Mouse (Mus musculus): ENCODE measurements around the gene Rabgap1l. TPM values are rescaled to one million over a fixed set of nuclear protein-coding genes. Genes with fewer than 3 reads are reported as not detected.

The Rabgap1l gene
- 23.8 and 24.0 TPM in 2 replicates for polyA plus RNA-seq (2015; fragmentation: Nextera tagmentation; extraction: Ambion mirVana)

- under 1% methylated on average over 63 of the region's 67 CpGs for WGBS
- Histone ChIP-seq H3K4me1 (no peaks in the 10 kb centered on the region), H3K4me2 (peak within 1 kb of the TSS; percentile 92), H3K36me3 (no peaks in the 10 kb centered on the region), H3K4me3 (replicated peaks) (peak within 1 kb of the TSS; percentile 97), H3K27ac (peak within 1 kb of the TSS; percentile 70), H3K9me3 (no peaks in the 10 kb centered on the region), H3K9ac (peak within 1 kb of the TSS; percentile 62), H3K27me3 (replicated peaks) (no peaks in the 10 kb centered on the region)
- peak; percentile 95 for ATAC-seq (ENCODE audit: insufficient read depth, low FRiP score, low read depth)
These were observed at the start of gene Rabgap1l for GRCm38 (mm10) chr1:160792686-160793355. Rabgap1l (minus strand) TSS chr1:160793211.

DNA sequence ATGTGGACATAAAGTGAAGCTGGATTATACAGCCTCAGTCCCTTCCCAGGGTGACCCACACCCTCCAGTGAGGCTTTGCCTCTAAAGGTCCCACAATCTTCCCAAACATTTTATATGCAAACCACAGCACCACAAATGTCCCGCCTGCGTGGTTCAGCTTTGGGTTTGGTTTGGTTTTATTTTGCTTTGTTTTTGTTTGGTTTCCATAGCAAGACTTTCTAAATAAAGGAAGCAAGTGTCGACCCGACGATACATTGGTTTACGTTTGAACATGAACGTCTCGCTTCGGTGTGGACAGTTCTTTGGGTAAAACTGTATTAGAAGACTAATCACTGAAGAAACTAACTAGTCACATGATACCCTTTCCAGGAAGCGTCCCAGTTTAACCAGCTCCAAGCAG is 49.6 kb upstream of the Rabgap1l start:
- Histone ChIP-seq H3K9me3 (no peaks in the 10 kb centered on the region), H3K27ac (no peak overlapping the region), H3K27me3 (replicated peaks) (no peaks in the 10 kb centered on the region), H3K36me3 (no peaks in the 10 kb centered on the region), H3K4me3 (replicated peaks) (no peak overlapping the region), H3K4me1 (no peaks in the 10 kb centered on the region), H3K4me2 (no peak overlapping the region), H3K9ac (no peak overlapping the region)
- WGBS, result 64% methylated on average over 10 of the region's 10 CpGs
- ATAC-seq (ENCODE audit: insufficient read depth, low FRiP score, low read depth), result no peak

DNA sequence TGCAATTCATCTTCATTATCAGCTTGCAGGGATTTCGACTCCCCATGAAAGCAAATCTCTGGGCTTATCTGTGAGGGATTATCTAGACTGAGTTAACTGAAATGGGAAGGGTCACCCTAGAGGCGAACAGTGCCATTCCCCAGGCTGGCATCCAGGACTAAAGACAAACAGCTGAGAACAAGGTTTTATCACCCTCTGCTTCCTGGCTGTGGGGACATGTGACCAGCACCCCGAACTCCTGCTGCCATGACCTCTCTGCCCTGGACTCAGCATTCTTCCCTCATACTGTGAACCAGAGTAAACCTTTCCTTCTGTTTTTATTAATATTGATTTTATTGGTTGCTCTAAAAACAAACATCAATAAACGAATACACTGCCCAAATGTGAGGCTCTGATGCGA is 47.6 kb upstream of the Rabgap1l start:
- Histone ChIP-seq H3K27me3 (replicated peaks) (no peaks in the 10 kb centered on the region), H3K9me3 (no peaks in the 10 kb centered on the region), H3K4me2 (no peak overlapping the region), H3K9ac (no peak overlapping the region), H3K4me1 (no peaks in the 10 kb centered on the region), H3K4me3 (replicated peaks) (no peak overlapping the region), H3K36me3 (no peaks in the 10 kb centered on the region), H3K27ac (no peak overlapping the region)
- 54% methylated on average over 5 of the region's 5 CpGs for WGBS
- ATAC-seq (ENCODE audit: insufficient read depth, low FRiP score, low read depth), result no peak

DNA sequence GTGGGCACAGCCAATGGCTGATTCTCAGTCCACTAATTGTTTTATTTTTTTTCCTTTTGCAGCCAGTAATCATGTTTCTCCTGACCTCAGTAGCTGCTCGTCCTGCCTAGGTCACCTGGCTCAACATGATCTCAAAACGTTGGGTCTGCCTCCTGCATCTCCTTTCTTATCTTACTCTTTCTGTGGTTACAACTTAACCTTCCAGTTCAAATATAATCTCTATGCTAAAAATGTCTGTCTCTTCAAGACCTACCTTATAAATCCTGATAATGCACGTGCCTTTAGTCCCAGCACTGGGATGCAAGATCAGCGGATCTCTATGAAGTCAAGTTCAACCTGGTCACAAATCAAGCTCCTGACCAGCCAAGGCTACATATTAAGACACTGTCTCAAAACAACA is 46.1 kb upstream of the Rabgap1l start:
- ATAC-seq (ENCODE audit: insufficient read depth, low FRiP score, low read depth), result no peak
- no peak overlapping the region for H3K4me3 ChIP-seq (replicated peaks)
- no peaks in the 10 kb centered on the region for H3K9me3 ChIP-seq
- no peak overlapping the region for H3K27ac ChIP-seq
- H3K27me3 ChIP-seq (replicated peaks), result no peaks in the 10 kb centered on the region
- no peaks in the 10 kb centered on the region for H3K36me3 ChIP-seq
- H3K4me2 ChIP-seq, result no peak overlapping the region
- WGBS, result 61% methylated on average over 4 of the region's 4 CpGs
- no peak overlapping the region for H3K9ac ChIP-seq
- no peaks in the 10 kb centered on the region for H3K4me1 ChIP-seq

GRCm38 (mm10) chr1:160834446-160834845 is 41.4 kb upstream of the Rabgap1l start:
- ATAC-seq (ENCODE audit: insufficient read depth, low FRiP score, low read depth), result no peak
- no peaks in the 10 kb centered on the region for H3K27me3 ChIP-seq (replicated peaks)
- no peak overlapping the region for H3K9ac ChIP-seq
- WGBS, result 84% methylated on average over 1 of the region's 1 CpGs
- no peak overlapping the region for H3K27ac ChIP-seq
- no peaks in the 10 kb centered on the region for H3K9me3 ChIP-seq
- no peaks in the 10 kb centered on the region for H3K36me3 ChIP-seq
- H3K4me2 ChIP-seq, result no peak overlapping the region
- no peak overlapping the region for H3K4me3 ChIP-seq (replicated peaks)
- no peaks in the 10 kb centered on the region for H3K4me1 ChIP-seq

DNA sequence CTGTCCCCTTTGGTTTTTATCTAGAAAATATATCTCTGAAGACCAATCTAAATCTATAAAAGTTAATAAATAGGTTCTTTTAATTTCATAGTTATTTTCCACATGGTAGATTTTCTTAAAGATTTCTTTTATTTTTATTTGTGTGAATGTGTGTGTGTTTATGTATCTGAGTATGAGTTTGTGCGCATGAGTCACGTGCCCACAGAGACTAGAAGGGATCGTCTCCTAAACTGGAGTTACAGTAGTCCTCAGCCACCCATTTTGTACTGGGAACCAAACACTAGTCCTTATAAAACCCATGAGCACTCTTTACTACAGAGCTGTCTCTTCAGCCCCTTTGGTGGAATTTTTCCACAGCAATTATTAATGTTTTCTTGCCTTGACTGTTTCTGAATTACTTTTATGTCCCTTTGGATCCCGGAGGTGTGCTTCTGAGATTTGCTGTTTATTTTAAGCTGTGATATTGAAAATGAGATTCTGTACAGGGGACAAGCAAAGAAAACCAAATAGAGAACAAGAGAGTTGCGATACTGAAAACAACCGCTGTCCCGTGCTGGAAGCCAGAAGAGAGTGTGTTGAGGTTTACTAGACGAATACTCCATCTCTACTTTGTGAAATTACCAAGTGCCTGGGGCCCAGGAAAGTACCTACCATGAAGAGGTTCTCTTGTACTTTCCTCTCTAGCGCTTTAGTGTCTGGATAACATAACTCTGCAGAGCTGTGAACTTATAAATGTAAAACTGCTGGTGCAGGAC is 39.4 kb upstream of the Rabgap1l start:
- Histone ChIP-seq H3K9me3 (no peaks in the 10 kb centered on the region), H3K9ac (no peak overlapping the region), H3K27ac (no peak overlapping the region), H3K27me3 (replicated peaks) (no peaks in the 10 kb centered on the region), H3K36me3 (no peaks in the 10 kb centered on the region), H3K4me2 (no peak overlapping the region), H3K4me1 (no peaks in the 10 kb centered on the region), H3K4me3 (replicated peaks) (no peak overlapping the region)
- ATAC-seq (ENCODE audit: insufficient read depth, low FRiP score, low read depth), result no peak
- 77% methylated on average over 9 of the region's 9 CpGs for WGBS

DNA sequence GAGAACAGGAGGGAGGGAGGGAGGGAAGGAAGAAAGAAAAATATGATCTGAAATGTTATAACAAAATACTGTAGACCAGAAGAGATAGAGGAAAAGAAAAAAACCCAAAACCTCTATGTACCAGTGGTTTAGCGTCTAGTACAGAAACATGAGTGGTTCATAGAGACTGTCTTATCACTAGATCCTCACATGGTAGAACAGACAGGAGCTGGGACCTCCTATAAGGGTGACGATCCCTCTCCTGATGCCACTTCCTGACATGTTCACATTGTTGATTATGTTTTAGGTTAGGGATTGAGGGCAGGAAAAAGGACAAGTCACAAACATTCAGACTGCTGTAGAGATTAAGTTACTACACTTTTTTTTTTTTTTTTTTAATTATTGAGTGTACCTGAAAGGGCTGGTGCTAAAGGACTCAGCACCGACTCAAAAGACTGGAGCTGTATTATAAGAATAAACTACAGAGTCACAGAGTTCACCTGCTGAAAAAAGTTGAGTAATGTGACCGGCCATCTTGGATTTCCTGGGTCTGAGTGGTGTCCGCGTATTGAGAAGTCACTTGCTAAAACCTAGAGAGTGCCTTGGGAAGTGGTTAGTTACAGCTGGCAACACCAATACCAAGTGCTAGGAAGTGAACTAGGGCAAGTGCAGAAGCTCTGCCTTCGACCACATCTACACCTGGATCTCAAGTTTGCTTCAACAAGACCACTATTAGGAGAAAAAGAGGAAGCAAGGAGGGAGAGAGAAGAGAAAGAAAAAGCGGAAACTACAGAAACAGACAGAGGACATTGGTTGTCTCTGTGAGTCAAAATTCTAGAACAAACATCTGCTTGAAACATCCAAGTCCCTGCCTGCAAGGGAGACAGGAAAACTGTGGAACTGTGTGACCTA is 37.8 kb upstream of the Rabgap1l start:
- Histone ChIP-seq H3K27me3 (replicated peaks) (no peaks in the 10 kb centered on the region), H3K36me3 (no peaks in the 10 kb centered on the region), H3K4me1 (no peaks in the 10 kb centered on the region), H3K9me3 (no peaks in the 10 kb centered on the region), H3K27ac (no peak overlapping the region), H3K4me3 (replicated peaks) (no peak overlapping the region), H3K4me2 (no peak overlapping the region), H3K9ac (no peak overlapping the region)
- ATAC-seq (ENCODE audit: insufficient read depth, low FRiP score, low read depth), result no peak; the same call in 1 of the 2 replicates
- whole genome bisulfite sequencing, result 82% methylated on average over 8 of the region's 8 CpGs

DNA sequence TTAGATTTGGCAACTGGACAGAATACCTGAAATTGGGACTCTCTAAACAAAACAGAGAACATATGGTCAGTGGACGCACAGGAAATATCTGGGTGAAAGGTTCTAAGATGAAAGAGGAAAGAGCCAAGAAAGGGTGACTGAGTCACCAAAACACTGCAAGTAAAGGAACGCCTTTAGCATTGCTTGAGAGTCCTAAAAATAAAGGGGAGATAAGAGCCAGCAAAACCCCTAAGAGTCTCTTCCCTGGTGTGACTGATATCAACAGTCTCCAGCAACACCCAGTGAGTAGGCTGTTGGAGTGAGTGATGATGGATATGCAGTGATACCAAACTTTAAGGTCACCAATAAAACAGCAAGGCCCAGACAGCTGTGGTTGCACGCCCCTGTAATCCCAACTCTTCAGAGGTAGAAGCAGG is 32.4 kb upstream of the Rabgap1l start:
- WGBS, result 64% methylated on average over 3 of the region's 3 CpGs
- ATAC-seq (ENCODE audit: insufficient read depth, low FRiP score, low read depth), result peak; percentile 83; the same call in 1 of the 2 replicates

DNA sequence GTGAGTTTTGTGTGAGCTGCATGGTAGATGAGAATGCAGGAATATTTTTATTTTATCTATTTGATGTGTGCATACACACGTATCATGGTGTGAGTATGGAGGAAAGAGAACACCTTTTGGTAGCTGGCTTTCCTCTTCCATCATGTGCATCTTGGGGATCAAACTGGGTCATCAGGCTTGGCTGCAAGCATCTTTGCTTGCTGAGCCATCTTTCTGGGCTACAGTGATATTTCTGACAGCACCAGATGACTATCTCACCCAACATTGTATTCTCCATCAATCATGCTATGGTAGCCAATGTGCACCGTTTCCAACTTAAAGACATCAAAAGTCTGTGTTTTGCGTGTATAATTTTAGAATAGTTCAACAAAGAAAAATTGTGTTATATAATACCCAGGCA is 30.6 kb upstream of the Rabgap1l start:
- WGBS, result 88% methylated on average over 3 of the region's 3 CpGs
- no peak overlapping the region for H3K4me3 ChIP-seq (replicated peaks)

More for the DNA sequence above, 32.4 kb upstream of the Rabgap1l start:
- H3K27ac ChIP-seq, result no peak overlapping the region
- no peak overlapping the region for H3K9ac ChIP-seq
- no peak overlapping the region for H3K4me3 ChIP-seq (replicated peaks)
- H3K4me2 ChIP-seq, result no peak overlapping the region
- no peaks in the 10 kb centered on the region for H3K36me3 ChIP-seq
- H3K27me3 ChIP-seq (replicated peaks), result no peaks in the 10 kb centered on the region
- no peaks in the 10 kb centered on the region for H3K9me3 ChIP-seq
- no peaks in the 10 kb centered on the region for H3K4me1 ChIP-seq

GRCm38 (mm10) chr1:160814198-160814597 is 21.2 kb upstream of the Rabgap1l start:
- no peak overlapping the region for H3K4me2 ChIP-seq
- H3K27ac ChIP-seq, result no peak overlapping the region
- no peaks in the 10 kb centered on the region for H3K27me3 ChIP-seq (replicated peaks)
- 88% methylated on average over 5 of the region's 5 CpGs for WGBS
- H3K4me3 ChIP-seq (replicated peaks), result no peak overlapping the region
- H3K36me3 ChIP-seq, result no peaks in the 10 kb centered on the region
- H3K9ac ChIP-seq, result no peak overlapping the region
- no peaks in the 10 kb centered on the region for H3K4me1 ChIP-seq
- ATAC-seq (ENCODE audit: insufficient read depth, low FRiP score, low read depth), result no peak
- H3K9me3 ChIP-seq, result no peaks in the 10 kb centered on the region

More for the DNA sequence above, 30.6 kb upstream of the Rabgap1l start:
- H3K4me2 ChIP-seq, result no peak overlapping the region
- no peaks in the 10 kb centered on the region for H3K9me3 ChIP-seq
- H3K27ac ChIP-seq, result no peak overlapping the region
- H3K4me1 ChIP-seq, result no peaks in the 10 kb centered on the region
- no peak overlapping the region for H3K9ac ChIP-seq
- H3K36me3 ChIP-seq, result no peaks in the 10 kb centered on the region
- H3K27me3 ChIP-seq (replicated peaks), result no peaks in the 10 kb centered on the region
- no peak for ATAC-seq (ENCODE audit: insufficient read depth, low FRiP score, low read depth)

- H3K9ac ChIP-seq, result no peak overlapping the region
- H3K27ac ChIP-seq, result no peak overlapping the region
- no peak for ATAC-seq (ENCODE audit: insufficient read depth, low FRiP score, low read depth)
- no peaks in the 10 kb centered on the region for H3K36me3 ChIP-seq
- no peaks in the 10 kb centered on the region for H3K27me3 ChIP-seq (replicated peaks)
- no peak overlapping the region for H3K4me3 ChIP-seq (replicated peaks)
- no peaks in the 10 kb centered on the region for H3K4me1 ChIP-seq
- no peak overlapping the region for H3K4me2 ChIP-seq
- H3K9me3 ChIP-seq, result no peaks in the 10 kb centered on the region
These were observed 19.4 kb upstream of the Rabgap1l start for GRCm38 (mm10) chr1:160812428-160812827.

DNA sequence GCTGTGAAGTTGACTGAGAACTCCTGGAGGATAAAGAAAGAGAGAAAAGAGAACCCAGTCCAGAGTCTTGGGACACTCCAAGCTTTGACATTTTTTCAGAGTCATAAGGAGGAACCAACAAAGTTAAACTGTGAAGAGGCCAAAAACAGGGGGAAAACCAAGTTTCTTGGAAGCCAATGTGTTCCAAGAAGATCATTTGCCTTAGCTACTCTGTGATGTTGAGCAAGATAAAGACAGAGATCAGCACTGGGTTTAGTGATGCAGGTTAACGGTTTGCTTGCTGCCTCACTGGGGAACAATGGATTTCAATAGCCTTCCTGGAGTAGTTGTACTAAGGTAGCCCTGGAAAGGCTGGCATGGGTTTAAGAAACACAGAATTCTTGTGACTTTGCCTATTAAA is 18.9 kb upstream of the Rabgap1l start:
- H3K27ac ChIP-seq, result no peak overlapping the region
- no peak for ATAC-seq (ENCODE audit: insufficient read depth, low FRiP score, low read depth)
- H3K4me3 ChIP-seq (replicated peaks), result no peak overlapping the region
- H3K9ac ChIP-seq, result no peak overlapping the region
- no peaks in the 10 kb centered on the region for H3K36me3 ChIP-seq
- H3K9me3 ChIP-seq, result no peaks in the 10 kb centered on the region
- no peaks in the 10 kb centered on the region for H3K4me1 ChIP-seq
- WGBS, result 45% methylated on average over 1 of the region's 1 CpGs
- no peaks in the 10 kb centered on the region for H3K27me3 ChIP-seq (replicated peaks)
- no peak overlapping the region for H3K4me2 ChIP-seq
